Mouse (Mus musculus): ENCODE measurements around the gene Rhod. TPM values are rescaled to one million over a fixed set of nuclear protein-coding genes. Genes with fewer than 3 reads are reported as not detected.
"Not testable (repeated sequence)": the region's sequence is repeated elsewhere in the genome, so short reads cannot be mapped to it uniquely, and the experiment has no call there.

The Rhod gene
- total RNA-seq, 2 experiments from 2014 or later: 0.95 to 1.7 TPM

DNA sequence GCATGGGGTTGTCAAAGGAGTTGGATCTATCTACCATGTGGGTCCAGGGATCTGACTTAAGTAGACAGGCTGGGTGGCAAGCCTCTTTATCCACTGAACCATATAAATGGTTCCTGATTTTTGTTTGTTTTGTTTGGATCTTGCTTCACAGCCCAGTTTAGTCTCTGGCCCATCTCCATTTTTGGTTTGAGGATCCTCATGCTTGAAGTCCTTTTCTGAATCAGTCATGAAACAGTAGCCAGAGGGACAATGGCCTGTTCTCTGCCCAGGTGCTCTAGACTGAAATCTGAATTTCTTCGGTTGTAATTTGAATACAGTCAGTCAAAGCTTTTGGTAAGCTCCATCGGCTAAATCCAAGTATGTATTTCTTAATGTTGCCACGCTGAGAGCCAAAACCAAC lies 16.7 kb downstream of the Rhod start:
- intact Hi-C loops (cut with DNase I): no loop called here
- DNase-seq (ENCODE audit: extremely low spot score in 1 of 2, low spot score in 2 of 2): no peak

DNA sequence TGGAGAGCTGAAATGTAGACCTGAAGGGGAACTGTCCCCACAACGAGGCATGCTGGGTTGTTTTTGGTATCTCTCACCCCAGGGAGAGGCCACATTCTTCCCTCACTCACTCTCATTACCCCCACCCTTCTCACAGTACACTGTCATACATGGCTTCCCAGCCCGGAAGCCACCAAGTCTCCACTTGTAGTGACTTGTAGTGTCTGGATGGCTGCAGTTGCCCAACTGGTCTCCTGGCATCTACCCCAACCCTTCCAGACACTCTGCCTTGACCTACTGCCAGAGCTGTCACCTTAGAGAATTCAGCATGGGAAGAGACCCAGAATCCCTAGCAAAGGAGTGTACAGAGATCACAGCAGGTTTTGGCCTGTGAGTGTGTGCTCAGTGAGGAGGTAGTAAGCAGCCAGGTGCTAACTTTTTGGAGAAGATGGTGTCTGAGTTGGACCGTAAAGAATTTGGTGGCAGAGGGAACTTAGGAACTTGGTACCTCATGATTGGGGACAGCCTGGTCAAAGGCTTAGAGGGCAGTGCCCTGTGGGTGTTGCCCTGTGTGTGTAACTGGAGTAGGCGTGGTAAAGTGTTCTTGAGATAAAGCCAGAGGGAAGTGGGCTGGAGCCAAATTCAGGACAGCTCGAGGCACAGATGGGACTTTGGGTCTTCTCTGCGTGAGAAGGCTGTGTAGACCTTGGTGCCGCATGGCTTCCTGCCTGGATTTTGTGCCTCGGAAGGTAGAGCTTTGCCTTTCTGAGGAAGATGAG lies 18.9 kb downstream of the Rhod start:
- no peak for DNase-seq (ENCODE audit: extremely low spot score in 1 of 2, low spot score in 2 of 2)
- intact Hi-C loops (cut with DNase I): no loop called here

DNA sequence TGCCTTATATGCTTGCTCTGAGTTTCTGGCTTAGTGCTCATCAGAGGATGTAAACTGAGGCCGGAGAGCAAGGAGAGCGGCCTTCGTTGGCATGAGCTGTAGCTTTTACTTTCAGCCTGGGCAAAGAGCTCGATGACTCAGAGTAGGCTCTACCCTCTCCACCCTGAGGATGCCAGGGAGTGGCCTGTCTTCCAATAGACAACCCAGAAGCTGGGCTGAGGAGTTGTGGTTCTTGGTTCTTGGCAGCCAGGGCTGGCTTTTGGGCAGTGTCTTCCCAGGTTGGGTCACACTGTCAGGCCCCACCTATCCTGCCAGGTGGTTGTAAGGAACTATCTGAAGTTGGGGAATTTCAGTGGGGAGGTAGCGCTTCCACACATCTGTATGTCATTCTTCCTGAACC lies 19.5 kb downstream of the Rhod start:
- no peak for DNase-seq (ENCODE audit: extremely low spot score in 1 of 2, low spot score in 2 of 2)
- intact Hi-C loops (cut with DNase I): no loop called here

DNA sequence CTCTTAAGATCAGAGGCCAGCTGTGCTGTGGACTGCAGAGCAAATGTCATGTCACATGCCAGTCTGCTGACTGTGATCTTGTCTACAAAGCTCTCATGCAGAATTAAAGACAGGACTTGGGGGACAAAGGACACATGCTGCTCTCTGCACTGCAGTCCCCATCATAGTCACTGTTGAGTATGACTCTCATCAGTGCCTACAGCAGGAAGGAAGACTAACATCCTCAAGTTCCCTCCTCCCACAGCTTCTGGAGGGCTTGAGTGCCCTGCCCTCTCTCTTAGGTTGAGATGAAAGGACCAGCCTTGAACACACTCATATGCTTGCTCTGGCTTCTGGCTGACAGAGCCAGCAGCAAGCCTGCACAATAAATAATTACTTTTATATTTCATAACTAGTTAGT lies 21.5 kb downstream of the Rhod start:
- intact Hi-C loops (cut with DNase I): no loop called here
- DNase-seq (ENCODE audit: extremely low spot score in 1 of 2, low spot score in 2 of 2): no peak

DNA sequence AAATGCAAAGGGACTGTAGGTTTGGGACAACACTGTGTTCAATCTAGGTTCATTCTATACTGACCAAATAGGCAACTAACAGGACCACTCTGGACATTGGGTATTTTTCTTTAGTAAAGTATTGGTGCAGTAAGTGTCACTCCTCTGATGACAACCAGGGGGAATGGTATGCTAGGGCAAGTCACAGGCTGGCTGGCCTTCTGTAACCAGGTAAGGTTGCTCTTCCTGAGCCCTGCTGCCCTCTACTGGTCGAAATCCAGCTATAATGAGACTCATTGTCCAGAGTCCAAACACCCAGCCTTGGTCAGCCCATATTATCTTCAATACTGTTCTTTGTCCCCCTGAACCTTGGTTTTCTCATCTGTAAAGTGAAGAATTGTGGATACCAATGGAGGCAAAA lies 22.0 kb downstream of the Rhod start:
- DNase-seq (ENCODE audit: extremely low spot score in 1 of 2, low spot score in 2 of 2): peak in 1 of 2 experiments; percentile 71
- intact Hi-C loops (cut with DNase I): no loop called here

DNA sequence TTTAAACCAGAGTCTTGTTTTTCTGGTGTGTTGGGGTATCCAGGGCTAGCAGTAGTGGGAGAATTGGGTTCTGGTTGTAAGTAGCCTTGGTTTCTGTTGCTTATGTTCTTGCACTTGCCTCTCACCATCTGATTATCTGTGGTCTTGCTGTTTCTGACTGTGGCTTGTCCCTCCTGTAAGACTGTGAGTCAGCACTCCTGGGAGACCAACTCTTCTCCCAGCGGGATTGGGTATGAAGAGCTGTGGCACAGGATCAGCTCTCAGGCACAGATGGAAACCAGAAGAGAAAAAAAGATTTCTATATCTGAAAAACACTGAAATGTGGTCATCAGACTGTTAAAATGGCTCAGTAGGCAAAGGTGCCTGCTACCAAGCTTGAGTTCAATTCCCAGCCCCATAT lies 24.6 kb downstream of the Rhod start:
- intact Hi-C loops (cut with DNase I): no loop called here

DNA sequence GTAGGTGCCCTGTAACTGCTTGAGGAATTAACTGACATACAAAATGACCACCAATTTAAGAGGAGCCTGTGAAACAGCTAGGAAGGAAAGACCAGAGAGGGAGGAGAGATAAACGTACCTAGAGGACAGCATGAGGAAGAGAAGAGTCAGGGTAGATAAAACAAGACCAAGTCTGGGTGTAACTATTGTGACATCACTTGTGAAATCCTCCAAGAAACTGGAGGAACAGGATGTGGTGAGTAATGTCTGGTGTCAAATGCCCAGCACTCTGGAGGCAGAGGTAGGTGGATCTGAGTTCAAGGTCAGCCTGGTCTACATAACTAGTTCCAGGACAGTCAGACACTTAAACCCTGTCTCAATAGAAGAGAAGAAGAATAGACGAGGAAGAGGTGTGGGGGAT lies 30.2 kb downstream of the Rhod start:
- intact Hi-C loops (cut with DNase I): no loop called here
- no peak for DNase-seq (ENCODE audit: extremely low spot score in 1 of 2, low spot score in 2 of 2)

More for the DNA sequence above, 24.6 kb downstream of the Rhod start:
- no peak for DNase-seq (ENCODE audit: extremely low spot score in 1 of 2, low spot score in 2 of 2)

DNA sequence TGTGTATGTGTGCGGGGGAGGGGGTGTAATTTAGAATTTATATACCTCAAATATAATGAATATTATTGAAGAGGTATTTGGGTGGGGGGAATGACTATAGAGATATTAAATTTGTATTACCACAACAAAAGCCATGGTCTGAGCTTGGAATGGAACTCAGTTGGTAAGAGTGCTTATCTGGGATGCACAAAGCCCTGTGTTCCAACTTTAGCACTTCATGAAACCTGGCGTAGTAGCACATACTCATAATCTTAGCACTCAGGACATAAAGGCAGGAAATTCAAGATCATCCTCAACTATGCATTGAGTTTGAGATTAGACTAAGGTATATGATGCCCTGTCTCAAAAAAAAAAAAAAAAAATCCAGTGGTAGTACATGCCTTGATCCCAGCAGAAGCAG lies 34.4 kb downstream of the Rhod start:
- no peak for DNase-seq (ENCODE audit: extremely low spot score in 1 of 2, low spot score in 2 of 2)
- intact Hi-C loops (cut with DNase I): no loop called here

DNA sequence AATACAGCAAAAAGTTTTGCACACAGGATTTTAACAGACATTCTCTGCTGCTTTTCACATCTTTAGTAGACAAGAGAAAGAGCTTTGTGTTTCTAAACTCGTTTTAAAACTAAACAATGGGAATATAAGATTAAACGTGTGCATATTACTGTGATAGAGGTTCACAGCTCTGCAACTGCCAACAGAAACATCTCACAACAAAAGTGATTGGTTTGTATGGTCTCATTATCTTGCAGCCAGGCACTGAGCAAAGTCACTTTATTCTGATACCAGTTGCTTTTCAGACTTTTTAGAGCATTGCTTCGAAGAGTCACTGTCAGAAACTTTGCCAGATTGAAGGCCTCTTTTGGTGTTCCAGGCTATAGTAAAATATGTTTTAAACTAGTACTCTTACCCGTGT lies 40.3 kb downstream of the Rhod start:
- intact Hi-C loops (cut with DNase I): no loop called here
- DNase-seq (ENCODE audit: extremely low spot score in 1 of 2, low spot score in 2 of 2): no peak

DNA sequence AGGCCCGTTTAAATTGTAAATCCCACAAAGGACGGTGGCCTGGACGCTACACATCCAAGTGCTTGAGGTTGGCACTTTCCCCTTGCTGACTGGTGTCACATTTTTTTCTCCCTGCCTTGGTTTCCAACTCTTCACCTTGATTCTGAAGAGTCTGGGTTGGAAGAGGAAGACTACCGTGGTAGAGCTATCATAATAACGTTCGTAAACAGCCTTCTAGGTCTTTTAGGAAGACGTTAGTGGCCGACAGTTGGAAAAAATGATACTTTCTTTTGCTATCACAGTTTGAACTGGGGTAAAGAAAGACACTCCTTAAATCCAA lies 40.6 kb downstream of the Rhod start:
- intact Hi-C loops (cut with DNase I): no loop called here
- DNase-seq (ENCODE audit: extremely low spot score in 1 of 2, low spot score in 2 of 2): no peak

DNA sequence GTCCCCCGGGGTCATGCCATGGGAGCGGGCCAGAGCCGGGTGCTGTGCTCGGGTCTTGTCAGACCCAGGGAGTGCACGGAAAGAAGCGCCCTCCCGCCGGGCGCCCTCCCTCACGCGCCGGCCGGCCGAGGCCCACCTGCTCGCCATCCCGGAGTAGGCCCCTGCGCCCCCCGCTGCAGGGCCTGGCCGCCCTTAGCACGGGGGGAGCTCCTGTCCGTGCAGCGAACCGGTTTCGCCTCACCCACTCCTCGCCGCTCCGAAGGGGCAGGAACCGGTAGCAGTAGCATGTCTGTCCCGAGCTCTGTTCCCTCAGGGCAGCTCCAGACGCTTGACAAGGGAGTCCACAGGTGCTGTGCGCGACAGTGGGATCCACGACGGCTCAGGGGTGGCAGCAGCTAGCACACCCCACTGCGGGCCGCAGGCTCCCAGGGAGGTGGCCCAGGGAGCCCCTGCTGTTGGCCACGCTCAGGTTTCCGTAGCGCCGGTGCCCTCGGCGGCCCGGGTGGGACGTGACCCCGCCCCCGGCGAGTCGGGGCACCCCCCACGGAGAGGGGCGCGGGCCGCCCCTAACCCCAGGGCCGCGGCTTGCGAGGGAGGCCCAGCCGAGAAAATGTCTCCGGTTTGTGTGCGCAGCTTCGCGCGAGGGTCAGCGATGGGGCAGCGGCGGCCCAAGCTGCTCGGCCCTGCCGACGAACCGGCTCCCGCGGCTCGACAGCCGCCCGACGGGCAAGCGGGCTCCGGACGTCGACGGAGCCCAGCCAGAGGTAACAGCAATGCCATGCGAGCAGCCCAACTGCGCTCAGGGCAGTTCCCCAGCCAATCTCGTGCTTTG lies 41.2 kb downstream of the Rhod start, which contains the start of gene Kdm2a:
Gene Kdm2a, minus strand, starts transcription at position 488 of the 832 bp plus-strand sequence.
- intact Hi-C loops (cut with DNase I): no loop called here
- peak; percentile 39 to 80 for DNase-seq (ENCODE audit: extremely low spot score in 1 of 2, low spot score in 2 of 2)

DNA sequence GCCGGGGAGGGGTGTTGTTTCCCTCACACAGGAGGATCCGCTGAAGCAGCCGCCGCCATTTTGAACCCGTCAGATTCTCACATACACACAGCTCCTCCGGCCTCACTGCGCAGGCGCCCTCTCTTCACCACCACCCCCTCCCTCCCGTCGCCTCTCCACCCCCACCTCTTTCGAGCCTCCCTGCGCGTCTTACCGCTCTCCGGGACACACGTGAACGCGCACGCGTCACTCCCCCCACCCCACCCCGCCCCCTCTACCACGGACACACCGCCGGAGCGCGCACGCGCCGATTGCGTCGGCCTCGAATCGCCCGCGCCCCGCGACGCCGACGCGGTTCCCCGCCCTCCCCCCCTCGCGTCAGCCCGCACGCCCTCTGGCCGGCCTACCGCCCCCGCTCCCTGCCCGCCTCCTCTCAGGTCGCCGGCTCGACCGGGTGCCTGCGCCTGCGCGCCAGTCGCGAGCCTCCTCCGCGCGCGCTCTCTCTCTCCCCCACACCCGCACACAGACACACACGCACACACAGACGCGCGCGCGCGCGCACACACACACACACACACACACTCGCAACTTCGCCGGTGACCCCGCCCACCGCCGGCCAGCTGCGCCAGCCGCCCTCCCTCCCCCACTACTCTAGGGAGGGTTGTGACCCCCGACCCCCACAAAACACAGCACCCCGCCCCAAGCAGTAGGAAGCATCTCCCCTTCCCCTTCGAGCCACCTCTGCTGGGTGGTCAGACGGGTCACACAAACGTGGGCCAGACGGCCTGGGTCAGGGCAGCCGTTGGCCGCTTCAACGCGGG lies 42.0 kb downstream of the Rhod start:
- peak; percentile 93 to 98 for DNase-seq (ENCODE audit: extremely low spot score in 1 of 2, low spot score in 2 of 2)
- intact Hi-C loops (cut with DNase I): no loop called here

DNA sequence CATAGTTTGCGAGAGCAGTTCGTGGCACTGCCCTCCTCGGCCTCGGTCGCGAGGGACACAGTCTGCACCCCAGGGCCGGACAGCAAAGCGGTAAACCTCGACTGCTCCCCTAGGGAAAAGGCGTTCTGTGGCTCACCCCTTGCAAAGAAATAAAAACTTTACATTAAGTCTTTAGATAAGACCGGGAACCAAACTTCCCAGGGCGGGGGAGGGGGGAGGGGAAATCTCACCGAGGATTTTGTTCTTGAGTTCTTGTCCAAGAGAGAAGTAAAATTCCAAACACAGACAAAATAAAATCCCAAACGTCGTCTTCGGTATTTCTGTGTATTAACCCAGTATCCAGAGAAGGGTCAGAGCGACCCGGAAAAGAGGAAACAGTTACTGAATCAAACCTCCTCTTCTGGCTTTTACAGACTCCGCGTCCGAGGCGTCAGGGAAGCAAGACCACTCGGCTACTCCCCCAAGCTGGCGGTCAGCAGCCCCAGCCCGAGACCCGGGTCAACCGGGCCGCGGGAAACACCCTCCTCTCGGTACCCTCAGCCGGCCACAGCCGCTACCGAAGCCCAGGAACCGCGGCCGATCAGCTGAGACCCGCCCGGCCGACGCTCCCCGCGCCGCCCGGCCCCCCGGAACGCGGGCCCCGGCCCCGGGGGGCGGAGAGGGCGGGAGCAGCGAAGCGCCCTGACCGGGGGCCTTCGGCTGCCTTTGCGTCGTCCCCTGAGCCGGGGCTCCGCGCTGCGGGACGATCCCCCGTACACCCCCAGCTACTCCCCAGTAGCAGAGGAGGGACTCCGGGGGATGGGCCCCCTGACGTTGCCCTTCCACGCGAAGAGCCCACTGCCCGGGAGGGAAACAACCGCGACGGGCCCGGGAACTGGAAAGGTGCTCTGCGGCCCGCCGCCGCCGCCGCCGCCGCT lies 42.9 kb downstream of the Rhod start:
- DNase-seq (ENCODE audit: extremely low spot score in 1 of 2, low spot score in 2 of 2): peak in 1 of 2 experiments; percentile 66
- intact Hi-C loops (cut with DNase I): no loop called here

DNA sequence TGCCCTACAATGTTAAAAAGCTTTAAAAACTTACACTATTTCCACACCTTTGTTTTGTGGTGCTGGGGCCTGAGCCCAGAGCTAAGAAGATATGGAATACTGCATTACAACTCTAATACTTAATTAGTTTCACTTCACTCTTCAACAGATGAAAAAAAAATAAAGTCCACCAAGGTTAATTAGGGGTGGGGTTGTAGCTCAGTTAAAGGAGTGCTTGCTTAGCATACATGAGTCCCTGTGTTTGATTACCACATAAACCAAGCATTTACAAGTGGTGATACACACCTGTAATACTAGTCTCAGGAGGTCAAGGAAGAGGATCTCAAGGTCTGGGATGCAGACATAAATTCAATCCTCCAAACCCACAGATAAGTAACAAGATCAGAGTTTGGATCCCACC lies 52.0 kb downstream of the Rhod start:
- intact Hi-C loops (cut with DNase I): no loop called here
- DNase-seq (ENCODE audit: extremely low spot score in 1 of 2, low spot score in 2 of 2): no peak

DNA sequence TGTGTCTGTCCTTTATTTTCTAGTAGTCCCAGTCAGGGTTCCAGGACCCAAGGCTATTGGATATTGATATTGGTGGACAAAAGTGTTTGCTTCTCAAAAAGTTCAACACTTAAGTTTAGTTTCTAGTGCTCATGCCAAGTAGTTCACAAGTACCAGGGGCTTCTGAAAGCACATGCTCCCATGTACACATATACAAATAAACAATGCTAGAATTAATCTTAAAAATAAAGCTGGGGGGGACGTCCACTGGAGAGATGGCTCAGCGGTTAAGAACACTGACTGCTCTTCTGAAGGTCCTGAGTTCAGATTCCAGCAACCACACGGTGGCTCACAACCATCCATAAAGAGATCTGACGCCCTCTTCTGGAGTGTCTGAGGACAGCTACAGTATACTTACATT lies 54.2 kb downstream of the Rhod start:
- no peak for DNase-seq (ENCODE audit: extremely low spot score in 1 of 2, low spot score in 2 of 2)
- intact Hi-C loops (cut with DNase I): no loop called here

DNA sequence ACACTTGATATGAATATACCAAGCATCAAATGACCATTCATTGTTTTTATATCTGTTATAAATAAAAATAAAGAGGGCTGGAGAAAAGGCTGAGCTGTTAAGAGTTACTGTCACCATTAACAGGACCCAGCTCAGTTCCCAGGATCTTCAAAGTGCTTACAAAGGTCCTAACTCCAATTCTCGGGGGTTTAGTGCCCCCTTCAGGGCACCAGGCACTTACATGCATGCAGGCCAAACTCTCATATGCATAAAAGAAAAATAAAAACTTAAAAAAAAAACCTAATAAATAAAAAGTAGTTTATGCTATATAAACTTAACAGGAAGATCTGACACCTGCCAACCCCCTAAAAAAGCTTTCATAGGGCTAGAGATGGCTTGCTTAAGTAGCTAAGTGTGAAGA lies 54.9 kb downstream of the Rhod start:
- DNase-seq (ENCODE audit: extremely low spot score in 1 of 2, low spot score in 2 of 2): no peak
- intact Hi-C loops (cut with DNase I): no loop called here

DNA sequence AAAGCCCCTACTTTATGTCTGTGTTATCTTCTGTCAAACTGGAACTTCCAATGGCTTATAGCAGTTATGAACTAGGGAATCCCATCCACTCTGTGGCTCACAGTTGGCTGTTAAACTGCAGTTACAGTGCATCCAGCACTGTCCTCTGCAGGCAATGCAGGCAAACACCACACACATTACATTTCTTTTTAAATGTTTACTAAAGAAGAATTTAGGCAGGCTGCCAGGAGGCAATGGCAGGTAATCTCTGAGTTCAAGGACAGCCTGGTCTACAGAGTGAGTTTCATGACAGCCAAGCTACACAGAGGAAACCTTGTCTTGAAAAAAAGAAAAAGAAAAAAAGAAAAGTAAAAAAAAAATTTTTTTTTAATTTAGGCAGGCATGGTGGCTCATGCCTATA lies 55.9 kb downstream of the Rhod start:
- no peak for DNase-seq (ENCODE audit: extremely low spot score in 1 of 2, low spot score in 2 of 2)
- intact Hi-C loops (cut with DNase I): no loop called here

DNA sequence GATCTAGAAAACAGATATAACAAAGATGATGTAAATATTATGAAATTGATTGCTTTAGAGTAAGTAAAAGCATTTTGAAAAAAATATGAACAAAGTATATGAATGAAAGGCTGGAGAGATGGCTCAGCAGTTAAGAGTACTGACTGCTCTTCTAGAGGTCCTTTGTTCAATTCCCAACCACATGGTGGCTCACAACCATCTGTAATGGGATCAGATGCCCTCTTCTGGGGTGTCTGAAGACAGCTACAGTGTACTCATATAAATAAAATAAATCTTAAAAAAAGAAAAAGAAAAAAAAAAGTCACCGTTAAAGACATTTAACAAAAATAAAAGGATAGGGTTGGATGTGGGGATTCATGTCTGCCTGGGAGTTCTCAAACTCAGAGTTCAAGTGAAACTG lies 56.9 kb downstream of the Rhod start:
- DNase-seq (ENCODE audit: extremely low spot score in 1 of 2, low spot score in 2 of 2); intact Hi-C loops (cut with DNase I): not testable (repeated sequence)

Data from left cerebral cortex, postnatal 10 days (tissue).